Mouse (Mus musculus) embryonic facial prominence, embryonic 14.5 days (tissue): ENCODE measurements around the gene Tmem38b. TPM values are rescaled to one million over a fixed set of nuclear protein-coding genes. Genes with fewer than 3 reads are reported as not detected.
A peak's percentile ranks its signal among the peaks of the same experiment; 100 is the strongest.

Source experiments
- ATAC-seq: fragments of 200-750 bp; cut with Nextera tagmentation; 2 replicates; pipeline ENCODE4 v1.8.0; 2017; ENCODE audit warnings: low read depth, moderate number of reproducible peaks, moderate TSS enrichment
- DNase-seq: peaks from one replicate; pipeline ENCODE4 v3.0.0-alpha.2; 2015; ENCODE audit warnings: low spot score
- H3K27ac ChIP-seq: fragments of 300-500 bp; sonication (generic); replicated peaks from 2 replicates; pipeline ENCODE4 v1.5.1; 2014; ENCODE audit warnings: low read depth, mild to moderate bottlenecking, low read length, moderate library complexity
- H3K27me3 ChIP-seq: fragments of 300-500 bp; sonication (generic); replicated peaks from 2 replicates; pipeline ENCODE4 v1.6.1; 2014; ENCODE audit warnings: low read length; ENCODE audit not compliant: control insufficient read depth, insufficient read depth
- H3K36me3 ChIP-seq: fragments of 300-500 bp; sonication (generic); 2 replicates; pipeline ENCODE4 v1.6.1; 2014; ENCODE audit warnings: low read length, mixed read lengths; ENCODE audit not compliant: control insufficient read depth, insufficient read depth
- H3K4me1 ChIP-seq: fragments of 300-500 bp; sonication (generic); 2 replicates; pipeline ENCODE4 v1.6.1; 2014; ENCODE audit warnings: antibody characterized with exemption, low read length; ENCODE audit not compliant: control insufficient read depth, insufficient read depth
- H3K4me2 ChIP-seq: fragments of 300-500 bp; sonication (generic); 2 replicates; pipeline ENCODE4 v1.6.1; 2014; ENCODE audit warnings: low read depth, mild to moderate bottlenecking, low read length, moderate library complexity, mixed read lengths
- H3K4me3 ChIP-seq: fragments of 300-500 bp; sonication (generic); 2 replicates; pipeline ENCODE4 v1.5.1; 2014; ENCODE audit warnings: low read depth, mild to moderate bottlenecking, low read length
- H3K9ac ChIP-seq: fragments of 300-500 bp; sonication (generic); 2 replicates; pipeline ENCODE4 v1.6.1; 2014; ENCODE audit warnings: low read depth, mild to moderate bottlenecking, low read length, moderate library complexity, mixed read lengths
- H3K9me3 ChIP-seq: fragments of 300-500 bp; sonication (generic); 2 replicates; pipeline ENCODE4 v1.6.1; 2016; ENCODE audit warnings: low read length; ENCODE audit not compliant: control insufficient read depth
- WGBS: fragments of 180-500 bp; shearing (Covaris S2); extraction: QIAGEN DNeasy Blood & Tissue Kit; methylation state at CpG from one replicate; pipeline ENCODE4 v1.1.7; 2014; 5-methylcytosine and 5-hydroxymethylcytosine counted together
- polyA plus RNA-seq: library from polyadenylated mRNA; unstranded; fragments of >200 nt; fragmentation: Nextera tagmentation; extraction: Ambion mirVana; gene quantifications from 2 replicates; pipeline ENCODE4 v1.2.1, GENCODE M21; 2014

The Tmem38b gene
- polyA plus RNA-seq, 1 experiment from 2014 or later = 17.8 TPM

- 22% methylated on average over 22 of the region's 22 CpGs for WGBS
- peak overlapping the region; percentile 18 for H3K4me3 ChIP-seq
- H3K9ac ChIP-seq = peak overlapping the region; percentile 35; the same call in 1 of the 2 replicates
- H3K9me3 ChIP-seq = no peaks in the 10 kb centered on the region
- peak; percentile 25 for DNase-seq
- H3K4me1 ChIP-seq = peaks cover 10% of the 10 kb centered on the region; the same call in 1 of the 2 replicates
- peak overlapping the region; percentile 50 for H3K4me2 ChIP-seq
- no peaks in the 10 kb centered on the region for H3K36me3 ChIP-seq
- H3K27me3 ChIP-seq = no peaks in the 10 kb centered on the region
- no peak for ATAC-seq
- H3K27ac ChIP-seq = no peak overlapping the region
These were observed 60.7 kb downstream of the Tmem38b start for GRCm38 (mm10) chr4:53886342-53887088.

DNA sequence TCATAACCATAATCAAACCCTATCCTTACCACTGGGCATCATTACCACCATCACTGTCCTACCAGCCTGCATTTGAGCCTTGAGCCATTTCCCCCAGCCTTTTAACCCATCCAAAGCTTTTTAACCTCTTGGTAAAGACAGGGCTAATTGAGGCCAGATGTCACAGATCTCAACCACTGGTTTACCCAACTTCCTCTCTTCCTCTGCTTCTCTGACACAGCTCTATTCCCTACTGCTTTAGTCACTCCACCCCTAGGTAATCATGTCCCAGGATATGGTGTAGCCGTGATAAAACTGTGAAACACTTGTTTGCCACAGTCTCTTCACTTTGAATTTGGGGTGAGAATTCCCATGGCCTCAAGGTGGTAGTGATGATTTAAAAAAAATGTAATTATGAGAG, 69.5 kb downstream of the Tmem38b start:
- Histone ChIP-seq H3K36me3 (no peaks in the 10 kb centered on the region), H3K9ac (no peak overlapping the region), H3K9me3 (no peaks in the 10 kb centered on the region), H3K27me3 (no peaks in the 10 kb centered on the region), H3K4me2 (no peak overlapping the region), H3K27ac (no peak overlapping the region), H3K4me1 (no peaks in the 10 kb centered on the region), H3K4me3 (no peak overlapping the region)
- DNase-seq = no peak
- 32% methylated on average over 1 of the region's 1 CpGs for WGBS
- ATAC-seq = no peak

DNA sequence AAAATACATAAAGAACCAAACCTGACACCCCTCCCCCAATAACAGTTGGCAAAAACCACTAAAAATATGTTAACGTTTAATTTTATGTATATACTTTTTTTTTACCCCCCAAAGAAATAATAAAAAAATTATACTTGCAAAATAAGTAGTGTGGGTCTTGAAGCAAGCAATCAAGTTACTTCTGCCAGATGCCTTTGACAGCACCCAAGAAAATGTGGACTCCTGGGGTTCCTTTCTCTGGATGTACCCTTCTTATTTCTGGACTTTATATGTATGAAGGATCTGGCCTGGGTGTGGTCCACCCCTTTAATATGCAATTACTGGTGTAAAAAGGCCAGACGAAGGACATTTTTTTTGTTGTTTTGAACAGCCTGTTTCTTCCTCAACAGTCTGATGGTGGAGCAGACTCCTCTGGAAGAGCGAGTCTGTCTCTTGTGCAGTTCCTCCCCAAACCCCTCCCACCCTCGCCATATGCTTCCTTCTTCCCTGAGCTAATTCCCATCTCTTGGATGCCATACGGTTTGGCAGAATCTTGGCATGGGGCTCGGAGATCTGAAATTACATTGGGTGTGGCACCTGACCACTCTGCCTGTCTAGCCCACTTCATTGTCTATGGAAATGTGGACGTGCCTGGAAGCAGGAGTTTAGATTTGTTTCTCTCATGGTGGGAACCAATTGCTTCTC, 70.4 kb downstream of the Tmem38b start:
- Histone ChIP-seq H3K4me2 (no peak overlapping the region), H3K27me3 (no peaks in the 10 kb centered on the region), H3K4me3 (no peak overlapping the region), H3K9me3 (no peaks in the 10 kb centered on the region), H3K9ac (no peak overlapping the region), H3K27ac (no peak overlapping the region), H3K4me1 (no peaks in the 10 kb centered on the region), H3K36me3 (no peaks in the 10 kb centered on the region)
- 62% methylated on average over 7 of the region's 7 CpGs for WGBS
- peak; percentile 29 for DNase-seq
- no peak for ATAC-seq

DNA sequence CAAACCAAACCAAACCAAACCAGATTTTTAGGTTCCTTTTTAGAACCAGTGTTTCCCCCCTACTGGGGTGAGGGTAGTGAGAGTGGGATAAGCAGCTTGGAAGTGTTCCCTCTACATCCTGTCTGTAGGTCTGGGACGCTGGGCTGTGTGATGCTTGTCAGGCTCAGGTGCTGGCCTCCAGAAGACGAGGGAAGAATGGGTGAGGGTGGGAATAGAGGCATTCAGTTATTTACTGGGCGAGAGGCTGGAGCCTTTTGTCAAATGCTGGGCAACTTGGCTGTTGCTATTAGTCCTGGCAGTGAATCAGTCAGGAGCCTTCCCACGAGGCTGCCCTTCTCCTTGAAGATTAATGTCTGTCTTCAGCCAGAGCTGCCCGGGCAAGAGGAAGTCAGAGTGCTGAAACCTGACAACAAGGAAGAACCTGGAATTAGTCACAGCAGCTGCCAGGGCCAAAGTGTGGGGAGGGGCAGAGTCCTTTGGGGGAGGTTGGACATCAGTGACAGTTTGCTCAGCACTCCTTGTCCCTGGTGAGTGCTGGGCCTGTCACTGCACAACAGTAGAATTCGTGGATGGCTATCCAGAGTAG, 74.6 kb downstream of the Tmem38b start:
- ATAC-seq (no peak), DNase-seq (no peak)
- H3K9ac ChIP-seq = no peak overlapping the region
- H3K4me3 ChIP-seq = no peak overlapping the region
- whole genome bisulfite sequencing = 35% methylated on average over 6 of the region's 6 CpGs
- no peaks in the 10 kb centered on the region for H3K36me3 ChIP-seq
- no peaks in the 10 kb centered on the region for H3K4me1 ChIP-seq
- no peaks in the 10 kb centered on the region for H3K9me3 ChIP-seq
- H3K27me3 ChIP-seq = no peaks in the 10 kb centered on the region
- no peak overlapping the region for H3K27ac ChIP-seq
- no peak overlapping the region for H3K4me2 ChIP-seq

DNA sequence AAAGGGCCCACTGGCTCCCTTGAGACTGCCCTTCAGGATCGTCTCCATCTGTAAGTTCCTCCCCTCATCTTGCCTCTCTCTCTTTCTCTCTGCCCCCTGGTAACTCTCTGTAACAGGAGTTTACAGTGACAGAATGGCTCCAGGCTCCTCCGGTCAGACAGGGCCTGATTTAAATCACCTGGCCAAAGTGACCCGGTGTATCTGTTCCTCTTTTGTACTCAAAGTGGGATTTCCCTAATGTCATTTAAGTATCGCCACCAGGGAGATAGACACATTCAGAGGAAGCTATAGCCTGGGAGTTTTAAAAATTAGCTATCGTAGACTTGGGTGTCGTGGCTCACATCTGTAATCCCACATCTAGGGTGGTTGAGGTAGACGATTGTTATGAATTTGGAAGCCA, 78.5 kb downstream of the Tmem38b start:
- H3K27me3 ChIP-seq = no peaks in the 10 kb centered on the region
- 82% methylated on average over 7 of the region's 7 CpGs for WGBS
- H3K36me3 ChIP-seq = no peaks in the 10 kb centered on the region
- no peak overlapping the region for H3K4me3 ChIP-seq
- no peak overlapping the region for H3K27ac ChIP-seq
- DNase-seq = no peak
- no peak overlapping the region for H3K4me2 ChIP-seq
- no peak for ATAC-seq
- no peaks in the 10 kb centered on the region for H3K4me1 ChIP-seq
- H3K9me3 ChIP-seq = no peaks in the 10 kb centered on the region
- no peak overlapping the region for H3K9ac ChIP-seq

DNA sequence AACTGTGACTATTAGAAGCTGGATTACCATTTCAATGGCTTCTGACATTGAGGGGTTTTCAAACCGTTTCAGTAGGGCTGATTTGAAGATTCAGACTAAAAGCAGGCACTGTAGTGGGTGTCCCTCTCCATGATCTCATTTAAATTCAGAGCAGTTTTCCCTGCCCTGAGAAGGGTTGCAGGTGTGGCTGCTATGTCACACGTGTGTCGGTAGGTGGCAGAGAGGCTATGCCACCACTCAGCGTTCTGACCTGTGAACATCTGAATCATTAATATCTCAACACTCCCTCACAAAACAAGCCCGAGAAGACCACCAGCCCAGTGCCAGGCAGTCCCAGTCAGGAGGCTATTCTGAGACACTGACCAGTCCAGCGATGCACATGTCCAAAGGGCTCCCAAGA, 79.7 kb downstream of the Tmem38b start:
- Histone ChIP-seq H3K4me1 (no peaks in the 10 kb centered on the region), H3K27ac (no peak overlapping the region), H3K9ac (no peak overlapping the region), H3K4me2 (no peak overlapping the region), H3K27me3 (no peaks in the 10 kb centered on the region), H3K4me3 (no peak overlapping the region), H3K36me3 (no peaks in the 10 kb centered on the region), H3K9me3 (no peaks in the 10 kb centered on the region)
- 47% methylated on average over 6 of the region's 6 CpGs for WGBS
- DNase-seq (no peak), ATAC-seq (no peak)

GRCm38 (mm10) chr4:53907071-53907470, 81.2 kb downstream of the Tmem38b start:
- 91% methylated on average over 3 of the region's 3 CpGs for WGBS
- Histone ChIP-seq H3K4me2 (no peak overlapping the region), H3K9me3 (no peaks in the 10 kb centered on the region), H3K36me3 (no peaks in the 10 kb centered on the region), H3K27ac (no peak overlapping the region), H3K4me3 (no peak overlapping the region), H3K4me1 (no peaks in the 10 kb centered on the region), H3K27me3 (no peaks in the 10 kb centered on the region), H3K9ac (no peak overlapping the region)
- no peak for DNase-seq
- no peak for ATAC-seq
